8 mouse cellular contexts compared by ENCODE assay signal in genomic region chr4:127168914-127169345, GRCm38 (mm10). TPM values are rescaled to one million over a fixed set of nuclear protein-coding genes. Genes with fewer than 3 reads are reported as not detected.
DNase-seq lines count a peak whose midpoint lies in the region; ATAC-seq and TF ChIP-seq lines count a peak whose summit lies in the region.

TSS of gene Dlgap3 (plus strand) at chr4:127169204.

- WGBS in forebrain, embryonic 13.5 days = 0% methylated on average over 54 of the region's 67 CpGs
- WGBS in intestine, postnatal 0 days = under 1% methylated on average over 38 of the region's 67 CpGs
- under 1% methylated on average over 60 of the region's 67 CpGs for WGBS in liver, embryonic 14.5 days (ENCODE audit: insufficient replicate concordance)

- DNase-seq in left cerebral cortex, adult 18-20 months (ENCODE audit: low spot score in 2 of 2) = no peak
- no peak for DNase-seq in left cerebral cortex, adult 9 months (ENCODE audit: low spot score in 2 of 2)
- DNase-seq in adrenal gland, postnatal 4 days (ENCODE audit: low spot score in 2 of 2) = peak in 1 of 2 experiments; percentile 19
- no peak for DNase-seq in liver, embryonic 14.5 days (ENCODE audit: low read depth in 3 of 3, low spot score in 3 of 3)
- DNase-seq in ovary, postnatal 36 days (ENCODE audit: low spot score) = peak; percentile 48

- peaks cover 56% of the 10 kb centered on the region for H3K4me1 ChIP-seq in forebrain, embryonic 13.5 days
- peaks cover 4% of the 10 kb centered on the region; the same call in 1 of the 2 replicates for H3K4me1 ChIP-seq in intestine, postnatal 0 days (replicated peaks; ENCODE audit: control insufficient read depth, insufficient read depth, low read length)
- H3K4me1 ChIP-seq in liver, embryonic 14.5 days (replicated peaks; ENCODE audit: control insufficient read depth in 2 of 2, insufficient read depth in 2 of 2, low read length in 1 of 2) = no peaks in the 10 kb centered on the region

- H3K27ac ChIP-seq in forebrain, embryonic 13.5 days = peak within 1 kb of the TSS; percentile 57
- H3K27ac ChIP-seq in intestine, postnatal 0 days (ENCODE audit: low read depth, low read length) = no peak within 1 kb of the TSS
- no peak within 1 kb of the TSS for H3K27ac ChIP-seq in liver, embryonic 14.5 days

- H3K4me3 ChIP-seq in forebrain, embryonic 13.5 days = peak within 1 kb of the TSS; percentile 78
- peak within 1 kb of the TSS; percentile 70 for H3K4me3 ChIP-seq in intestine, postnatal 0 days (ENCODE audit: low read depth, low read length)
- H3K4me3 ChIP-seq in liver, embryonic 14.5 days (ENCODE audit: insufficient read depth in 1 of 2, low read depth in 2 of 2, low read length in 2 of 2) = peak within 1 kb of the TSS; percentile 26 to 46

- no peaks in the 10 kb centered on the region for H3K36me3 ChIP-seq in forebrain, embryonic 13.5 days (ENCODE audit: poor library complexity, severe bottlenecking)
- no peaks in the 10 kb centered on the region for H3K36me3 ChIP-seq in intestine, postnatal 0 days (ENCODE audit: control insufficient read depth, insufficient read depth)
- H3K36me3 ChIP-seq in liver, embryonic 14.5 days (replicated peaks; ENCODE audit: control insufficient read depth, insufficient read depth, low read depth) = no peaks in the 10 kb centered on the region

- H3K27me3 ChIP-seq in forebrain, embryonic 13.5 days = peaks cover 19% of the 10 kb centered on the region
- H3K27me3 ChIP-seq in intestine, postnatal 0 days (replicated peaks; ENCODE audit: control insufficient read depth, insufficient read depth, low read length) = peaks cover 38% of the 10 kb centered on the region; the same call in 1 of the 2 replicates
- H3K27me3 ChIP-seq in liver, embryonic 14.5 days (ENCODE audit: control insufficient read depth, insufficient read depth, low read length) = peaks cover 36% of the 10 kb centered on the region

- H3K4me2 ChIP-seq in forebrain, embryonic 13.5 days = peak within 1 kb of the TSS; percentile 80
- peak within 1 kb of the TSS; percentile 100 for H3K4me2 ChIP-seq in intestine, postnatal 0 days (replicated peaks; ENCODE audit: low read depth)
- peak within 1 kb of the TSS; percentile 52 for H3K4me2 ChIP-seq in liver, embryonic 14.5 days (ENCODE audit: low read depth)

- H3K9me3 ChIP-seq in forebrain, embryonic 13.5 days (replicated peaks) = no peaks in the 10 kb centered on the region
- no peaks in the 10 kb centered on the region for H3K9me3 ChIP-seq in intestine, postnatal 0 days (ENCODE audit: control insufficient read depth)
- no peaks in the 10 kb centered on the region for H3K9me3 ChIP-seq in liver, embryonic 14.5 days (ENCODE audit: control insufficient read depth, low read length)

- ATAC-seq in forebrain, embryonic 13.5 days = peak; percentile 58
- peak; percentile 29; the same call in 1 of the 2 replicates for ATAC-seq in intestine, postnatal 0 days
- ATAC-seq in liver, embryonic 14.5 days (ENCODE audit: insufficient read depth) = peak; percentile 62
- no peak for ATAC-seq in erythroid progenitor cell, adult 5-6 weeks (replicated peaks; ENCODE audit: low FRiP score, poor library complexity, severe bottlenecking)

- peak within 1 kb of the TSS; percentile 91 for H3K9ac ChIP-seq in forebrain, embryonic 13.5 days
- H3K9ac ChIP-seq in intestine, postnatal 0 days (ENCODE audit: low read depth, low read length) = 0 out of 2 replicates have a peak within 1 kb of the TSS, but pooled peaks have one; percentile 17
- H3K9ac ChIP-seq in liver, embryonic 14.5 days (replicated peaks) = no peak within 1 kb of the TSS

- no peak for TF ChIP-seq EP300 in liver, embryonic 14.5 days (IDR thresholded peaks at IDR 0.05; ENCODE audit: low read depth)

- TF ChIP-seq CTCF in intestine, postnatal 0 days (IDR thresholded peaks at IDR 0.05; ENCODE audit: low read depth) = no peak
- no peak for TF ChIP-seq CTCF in liver, embryonic 14.5 days (IDR thresholded peaks at IDR 0.05; ENCODE audit: low read depth)

RNA-seq across cellular contexts. Expression of gene Dlgap3, which starts in this region (rescaled TPM):
- total RNA-seq in left cerebral cortex, adult 18-20 months (2021) = 100 to 1,000 TPM; 368 to 379 TPM
- 10 to 100 TPM; 14.8 to 16.1 TPM for total RNA-seq in adrenal gland, postnatal 4 days (2021)
- polyA plus RNA-seq in forebrain, embryonic 13.5 days (2015; fragmentation: Nextera tagmentation; extraction: Ambion mirVana) = 4.9 and 5.4 TPM in 2 replicates
- polyA plus RNA-seq in intestine, postnatal 0 days (2015; fragmentation: Nextera tagmentation; extraction: Ambion mirVana) = 0.46 and 0.59 TPM in 2 replicates
- 0.28 and 0.32 TPM in 2 replicates for polyA plus RNA-seq in liver, embryonic 14.5 days (2012; rRNA removed)
- polyA plus RNA-seq in liver, embryonic 14.5 days (2014; fragmentation: Nextera tagmentation; extraction: Ambion mirVana) = 0.23 and 0.24 TPM in 2 replicates
- not detected in 2 replicates for total RNA-seq in erythroid progenitor cell, adult 5-6 weeks (2015; ENCODE audit: low replicate concordance)
- not detected in 2 replicates for total RNA-seq in erythroid progenitor cell, adult 5-6 weeks (2017; ENCODE audit: low replicate concordance)

Comparison
In these comparisons a context has a peak if more than half of its experiments do, and no peak if none do; other contexts are left out.
1. RNA of gene Dlgap3 (total RNA-seq): 368 to 379 TPM in left cerebral cortex, adult 18-20 months; 14.8 to 16.1 TPM in adrenal gland, postnatal 4 days and not detected in erythroid progenitor cell, adult 5-6 weeks; every median in the first group is over 10 times any median in the second.
2. Peak in ATAC-seq, H3K4me3 ChIP-seq, H3K9ac ChIP-seq and H3K4me2 ChIP-seq in intestine, postnatal 0 days; RNA of the gene not detected or under 1 TPM.
3. Peak in ATAC-seq, H3K4me3 ChIP-seq and H3K4me2 ChIP-seq in liver, embryonic 14.5 days; RNA of the gene not detected or under 1 TPM.
4. Peak in every context shown above with its lines, with median percentiles within 50 percentile points of each other: H3K4me2 ChIP-seq and H3K4me3 ChIP-seq.